Comparison of ENCODE assay signal across 27 mouse cellular contexts in the genomic region with DNA sequence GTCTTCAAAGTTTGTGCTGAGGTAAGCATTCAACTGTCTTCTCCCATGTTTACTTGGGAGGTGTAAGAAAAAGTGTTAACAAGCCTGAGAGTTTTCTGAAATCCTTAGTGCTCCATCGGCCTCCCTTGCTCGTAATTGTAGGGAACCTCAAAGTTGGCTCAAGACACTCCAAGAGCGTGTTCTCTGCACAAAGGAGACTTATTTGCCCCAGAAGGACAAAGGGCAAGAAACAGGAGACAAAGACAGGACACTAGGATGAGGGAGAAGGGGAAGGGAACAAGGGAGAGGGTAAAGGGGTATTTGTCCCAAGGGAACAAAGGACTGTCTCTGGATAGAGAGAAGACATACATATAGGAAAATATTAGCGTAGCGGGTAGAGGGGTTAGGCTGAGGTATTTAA. TPM values are rescaled to one million over a fixed set of nuclear protein-coding genes. Genes with fewer than 3 reads are reported as not detected.
DNase-seq lines count a peak whose midpoint lies in the region; ATAC-seq and TF ChIP-seq lines count a peak whose summit lies in the region.
"Had no signal": no experiment of that assay in that cellular context is flagged by ENCODE, and none has a peak within 500 bp of the region (broad histone marks: within the 10 kb centered on the region; RNA-seq: fewer than 3 reads in every experiment).

No protein-coding gene starts in this region.

- peaks cover 6% of the 10 kb centered on the region; the same call in 1 of the 2 replicates for H3K4me1 ChIP-seq in kidney, embryonic 14.5 days (ENCODE audit: control insufficient read depth, insufficient read depth, low read length)
- H3K4me1 ChIP-seq in megakaryocyte, embryonic 14.5 days: peaks cover 42% of the 10 kb centered on the region

- DNase-seq in cerebellum, adult 9-10 months: peak; percentile 11
- DNase-seq in kidney, adult 11 months: no peak
- no peak for DNase-seq in adrenal gland, adult 8-10 months
- DNase-seq: adrenal gland, postnatal 25 days; cerebellum, adult 18-20 months; cerebellum, postnatal 14 days; forebrain, postnatal 0 days; heart, postnatal 10 days; kidney, adult 8-10 months; kidney, postnatal 10 days; layer of hippocampus, postnatal 36 days; lung, adult 2 months; lung, postnatal 14 days; right cerebral cortex, adult 18-20 months; right cerebral cortex, postnatal 4 days; thymus, adult 2 months; thymus, postnatal 36 days had no signal

- TF ChIP-seq POLR2A in myocyte (IDR thresholded peaks at IDR 0.05; ENCODE audit: insufficient read length, low read depth): no peak

- 0 out of 2 replicates have a peak overlapping the region, but pooled peaks have one; percentile 82 for H3K4me3 ChIP-seq in kidney, embryonic 14.5 days (ENCODE audit: low read length)
- H3K4me3 ChIP-seq in megakaryocyte, embryonic 14.5 days (replicated peaks): peak overlapping the region; percentile 11
- peak overlapping the region; percentile 88 for H3K4me3 ChIP-seq in myocyte

- ATAC-seq in cerebellum, adult (ENCODE audit: insufficient number of reproducible peaks, low FRiP score, low TSS enrichment): no peak
- ATAC-seq in kidney, embryonic 14.5 days (ENCODE audit: low FRiP score, low TSS enrichment): no peak
- no peak for ATAC-seq in megakaryocyte, adult 5-6 weeks (ENCODE audit: poor library complexity, severe bottlenecking)
- ATAC-seq: forebrain, postnatal 0 days; hindbrain, embryonic 16.5 days; intestine, embryonic 15.5 days; Patski had no signal

- H3K9ac ChIP-seq in kidney, embryonic 14.5 days (ENCODE audit: low read depth, low read length): no peak overlapping the region
- H3K9ac ChIP-seq: forebrain, postnatal 0 days; intestine, embryonic 15.5 days; midbrain, embryonic 12.5 days had no signal

- 95% methylated on average over 5 of the region's 5 CpGs for WGBS in kidney, embryonic 14.5 days

- H3K9me3 ChIP-seq in kidney, embryonic 14.5 days (ENCODE audit: control insufficient read depth, low read length): no peaks in the 10 kb centered on the region
- H3K9me3 ChIP-seq in megakaryocyte, embryonic 14.5 days: peaks cover 9% of the 10 kb centered on the region
- H3K9me3 ChIP-seq: heart, embryonic 13.5 days; intestine, embryonic 15.5 days; midbrain, embryonic 12.5 days had no signal

- no peak overlapping the region for H3ac ChIP-seq in myocyte (ENCODE audit: control insufficient read depth, insufficient read length)

- no peaks in the 10 kb centered on the region for H3K27me3 ChIP-seq in kidney, embryonic 14.5 days (ENCODE audit: control insufficient read depth, insufficient read depth, low read length)
- peaks cover 3% of the 10 kb centered on the region for H3K27me3 ChIP-seq in megakaryocyte, embryonic 14.5 days (replicated peaks)
- no peaks in the 10 kb centered on the region for H3K27me3 ChIP-seq in myocyte (ENCODE audit: control insufficient read depth, insufficient read depth, insufficient read length)
- H3K27me3 ChIP-seq: heart, embryonic 13.5 days; intestine, embryonic 15.5 days; midbrain, embryonic 12.5 days; Patski had no signal

- H3K4me2 ChIP-seq in kidney, embryonic 14.5 days (replicated peaks; ENCODE audit: low read depth, low read length): no peak overlapping the region
- no peak overlapping the region for H3K4me2 ChIP-seq in myocyte (ENCODE audit: low read depth)

- peaks cover 4% of the 10 kb centered on the region; the same call in 1 of the 2 replicates for H3K36me3 ChIP-seq in kidney, embryonic 14.5 days (ENCODE audit: control insufficient read depth, insufficient read depth, low read length)
- peaks cover 33% of the 10 kb centered on the region for H3K36me3 ChIP-seq in megakaryocyte, embryonic 14.5 days (replicated peaks; ENCODE audit: low read length)
- peaks cover 9% of the 10 kb centered on the region for H3K36me3 ChIP-seq in myocyte (ENCODE audit: control insufficient read depth, insufficient read depth)
- H3K36me3 ChIP-seq: intestine, embryonic 15.5 days had no signal

- no peak overlapping the region for H3K27ac ChIP-seq in kidney, embryonic 14.5 days (ENCODE audit: low read depth, low read length)
- H3K27ac ChIP-seq: heart, embryonic 13.5 days; intestine, embryonic 15.5 days; midbrain, embryonic 12.5 days had no signal

- H3K79me2 ChIP-seq in myocyte (ENCODE audit: control insufficient read depth, insufficient read depth): peaks cover 60% of the 10 kb centered on the region

TF ChIP-seq in myocyte, 11 proteins besides CTCF, POLR2A, EP300 and RAD21:
- TF ChIP-seq POLR2AphosphoS2 (IDR thresholded peaks at IDR 0.05; ENCODE audit: insufficient read length, low read depth): no peak
- no peak for TF ChIP-seq CEBPB (IDR thresholded peaks at IDR 0.05; ENCODE audit: insufficient read depth, poor library complexity, severe bottlenecking)
- no peak for TF ChIP-seq REST (IDR thresholded peaks at IDR 0.05; ENCODE audit: insufficient read depth, insufficient read length)
- TF ChIP-seq MAX (IDR thresholded peaks at IDR 0.05; ENCODE audit: low read depth): no peak
- TF ChIP-seq MYOD1 (IDR thresholded peaks at IDR 0.05; ENCODE audit: control insufficient read depth in 1 of 3, insufficient read length in 2 of 3, low read depth in 2 of 3): no peak
- TF ChIP-seq MYOG (IDR thresholded peaks at IDR 0.05; ENCODE audit: control insufficient read depth in 1 of 3, insufficient read depth in 1 of 3, insufficient read length in 2 of 3, low read depth in 2 of 3): no peak
- no peak for TF ChIP-seq TCF3 (IDR thresholded peaks at IDR 0.05; ENCODE audit: insufficient read length, low read depth)
- no peak for TF ChIP-seq USF1 (IDR thresholded peaks at IDR 0.05; ENCODE audit: low read depth)
- no peak for TF ChIP-seq TCF12 (IDR thresholded peaks at IDR 0.05; ENCODE audit: insufficient read depth, poor library complexity, severe bottlenecking)
- TF ChIP-seq SRF (IDR thresholded peaks at IDR 0.05; ENCODE audit: control insufficient read depth, insufficient read length, low read depth): no peak
- no peak for TF ChIP-seq E2F4 (IDR thresholded peaks at IDR 0.05; ENCODE audit: insufficient read depth)

RNA-seq across cellular contexts. Expression of a gene that starts 1.9 kb away (rescaled TPM):
- polyA plus RNA-seq in kidney, embryonic 14.5 days (2014; fragmentation: Nextera tagmentation; extraction: Ambion mirVana): 23.7 and 36.6 TPM in 2 replicates
- polyA plus RNA-seq in megakaryocyte, embryonic 14.5 days (2012; ENCODE audit: insufficient read depth, low replicate concordance): 1.4 and 32.2 TPM in 2 replicates
- total RNA-seq in megakaryocyte, adult 5-6 weeks (2015): 31.3 and 33.7 TPM in 2 replicates
- 86.3 and 92.3 TPM in 2 replicates for total RNA-seq in megakaryocyte, adult 5-6 weeks (2017)
- polyA plus RNA-seq in myocyte (2012; fragmentation: generic; extraction: Trizol): 8.3 TPM
- 10 to 100 TPM; 27.6 to 36.8 (median 31.6) TPM for total RNA-seq in adrenal gland, adult 8-10 months (2022)

Comparison
In these comparisons a context has a peak if more than half of its experiments do, and no peak if none do; other contexts are left out.
1. H3K4me3 ChIP-seq: peak in every context shown above with its lines; median percentile 88 in myocyte; 82 in kidney, embryonic 14.5 days; 11 in megakaryocyte, embryonic 14.5 days.